Mouse (Mus musculus): Measurements from ENCODE around the gene Pds5b.
"Not testable (repeated sequence)": the region's sequence is repeated elsewhere in the genome, so short reads cannot be mapped to it uniquely, and the experiment has no call there.

The Pds5b gene

DNA sequence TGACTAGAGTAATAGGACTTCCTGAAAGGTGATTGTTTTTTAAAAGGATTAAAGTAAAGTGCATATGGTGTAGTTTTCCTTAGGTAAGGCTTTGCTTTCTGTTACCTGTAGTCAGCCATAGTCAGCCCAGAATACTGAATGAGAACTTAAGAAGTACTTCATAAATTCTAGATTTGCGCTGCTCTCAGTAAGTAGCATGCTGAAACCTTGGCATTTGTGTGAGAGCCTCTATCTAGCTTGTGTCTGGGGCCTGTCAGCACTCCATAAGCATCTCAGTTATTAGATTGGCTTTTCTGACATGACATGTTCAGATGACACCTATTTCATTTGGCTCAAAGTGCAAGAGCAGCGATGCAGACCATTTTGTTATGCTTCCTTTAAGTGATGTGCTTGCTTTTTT is 19.7 kb downstream of the Pds5b start:
- DNase-seq (ENCODE audit: extremely low read depth, insufficient read length, low spot score): no peak

DNA sequence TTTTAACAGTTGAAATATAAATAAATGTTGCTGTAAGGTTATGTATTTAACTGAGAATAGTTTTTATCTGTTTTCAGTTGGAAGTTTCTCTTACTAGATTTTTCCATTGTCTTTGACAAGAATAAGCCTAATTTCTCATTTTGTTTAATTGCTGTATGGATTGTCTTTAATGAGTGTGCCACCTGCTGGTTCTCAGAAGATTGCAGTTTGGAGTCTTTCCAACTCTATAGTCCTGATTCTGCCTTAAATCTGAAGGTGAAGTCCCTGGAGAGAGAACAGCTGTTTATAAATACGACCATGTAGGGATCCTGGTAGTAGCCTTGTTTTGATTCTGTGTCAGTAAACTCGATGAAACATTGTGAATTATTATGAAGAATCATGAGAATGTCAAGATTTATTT is 29.2 kb downstream of the Pds5b start:
- no peak for DNase-seq (ENCODE audit: extremely low read depth, insufficient read length, low spot score)

DNA sequence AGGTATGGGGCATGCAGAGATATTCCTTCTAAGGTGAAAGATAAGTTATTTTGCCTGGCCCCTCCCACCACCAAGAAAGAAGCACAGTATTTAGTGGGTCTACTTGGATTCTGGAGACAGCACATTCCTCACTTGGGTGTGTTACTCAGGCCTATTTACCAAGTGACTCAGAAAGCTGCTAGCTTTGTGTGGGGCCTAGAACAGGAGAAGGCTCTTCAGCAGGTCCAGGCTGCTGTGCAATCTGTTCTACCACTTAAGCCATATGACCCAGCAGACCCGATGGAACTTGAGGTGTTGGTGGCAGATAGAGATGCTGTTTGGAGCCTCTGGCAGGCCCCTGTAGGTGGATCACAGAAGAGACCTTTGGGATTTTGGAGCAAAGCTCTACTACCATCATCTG is 33.1 kb downstream of the Pds5b start:
- not testable (repeated sequence) for DNase-seq (ENCODE audit: extremely low read depth, insufficient read length, low spot score)

DNA sequence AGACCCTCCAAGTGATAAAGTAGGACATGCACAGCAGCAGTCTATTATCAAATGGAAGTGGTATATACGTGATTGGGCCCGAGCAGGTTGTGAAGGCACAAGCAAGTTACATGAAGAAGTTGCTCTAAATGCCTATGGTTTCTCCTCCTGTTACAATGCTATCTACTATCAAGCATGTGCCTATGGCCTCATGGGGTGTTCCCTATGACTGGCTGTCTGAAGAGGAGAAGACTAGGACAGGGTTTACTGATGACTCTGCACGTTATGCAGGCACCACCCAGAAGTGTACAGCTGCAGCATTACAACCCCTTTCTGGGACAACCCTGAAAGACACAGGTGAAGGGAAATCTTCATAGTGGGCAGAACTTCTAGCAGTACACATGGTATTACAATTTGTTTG is 33.6 kb downstream of the Pds5b start:
- DNase-seq (ENCODE audit: extremely low read depth, insufficient read length, low spot score): not testable (repeated sequence)

DNA sequence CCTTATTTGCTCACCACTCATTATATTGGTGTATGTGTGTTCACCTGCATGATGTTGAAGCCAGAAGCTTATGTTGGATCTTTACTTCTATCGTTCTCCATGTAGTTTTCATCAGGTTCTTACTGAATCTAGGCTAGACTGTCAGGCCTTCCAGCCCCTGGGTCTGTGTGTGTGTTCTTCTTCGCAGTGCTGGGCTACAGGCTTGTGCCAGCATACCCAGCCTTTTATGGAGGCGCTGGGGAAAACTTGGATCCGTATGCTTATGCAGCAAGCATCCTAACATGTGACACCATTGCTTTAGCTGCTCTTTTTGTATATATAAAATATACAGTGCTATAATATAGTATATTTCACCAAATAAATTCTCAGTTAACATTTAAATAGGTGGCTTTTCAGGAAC is 38.0 kb downstream of the Pds5b start:
- DNase-seq (ENCODE audit: extremely low read depth, insufficient read length, low spot score): no peak

DNA sequence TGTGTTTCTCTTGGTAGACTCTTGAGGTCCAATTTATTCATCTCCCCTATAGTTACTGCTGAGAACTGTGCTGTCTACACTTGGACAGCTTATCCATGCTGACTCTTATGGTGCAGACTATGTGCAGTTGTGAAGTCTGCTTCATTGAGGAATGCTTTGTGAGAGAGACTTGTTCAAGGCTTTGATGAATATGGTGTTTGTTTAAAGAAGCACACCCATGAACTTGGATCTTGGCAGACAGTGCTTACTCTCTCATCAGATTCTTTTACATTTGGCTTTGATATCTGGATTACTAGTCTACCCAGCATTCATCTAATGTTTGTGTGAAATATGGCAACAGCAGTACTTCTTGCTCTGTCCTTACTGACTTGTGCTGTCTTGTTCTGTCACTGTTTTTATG is 39.9 kb downstream of the Pds5b start:
- no peak for DNase-seq (ENCODE audit: extremely low read depth, insufficient read length, low spot score)

DNA sequence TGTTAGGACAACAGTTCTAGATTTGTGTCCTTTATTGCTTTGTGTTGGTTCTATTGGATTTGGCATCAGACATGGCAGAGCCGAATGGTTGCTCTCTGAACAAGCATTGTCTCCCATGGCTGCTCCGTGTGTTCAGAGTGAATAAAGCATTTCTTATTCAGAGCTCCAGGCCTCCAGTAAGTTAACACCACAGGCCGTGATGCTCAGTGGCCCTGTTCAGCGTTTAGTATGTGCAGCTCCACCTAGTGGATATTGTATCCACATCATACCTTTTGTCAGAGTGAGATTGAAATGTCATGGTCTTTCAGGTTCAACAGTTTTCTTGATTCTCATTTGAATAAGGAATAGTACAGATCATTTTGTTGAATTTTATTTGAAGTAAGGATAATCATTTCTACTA is 44.2 kb downstream of the Pds5b start:
- DNase-seq (ENCODE audit: extremely low read depth, insufficient read length, low spot score): no peak

DNA sequence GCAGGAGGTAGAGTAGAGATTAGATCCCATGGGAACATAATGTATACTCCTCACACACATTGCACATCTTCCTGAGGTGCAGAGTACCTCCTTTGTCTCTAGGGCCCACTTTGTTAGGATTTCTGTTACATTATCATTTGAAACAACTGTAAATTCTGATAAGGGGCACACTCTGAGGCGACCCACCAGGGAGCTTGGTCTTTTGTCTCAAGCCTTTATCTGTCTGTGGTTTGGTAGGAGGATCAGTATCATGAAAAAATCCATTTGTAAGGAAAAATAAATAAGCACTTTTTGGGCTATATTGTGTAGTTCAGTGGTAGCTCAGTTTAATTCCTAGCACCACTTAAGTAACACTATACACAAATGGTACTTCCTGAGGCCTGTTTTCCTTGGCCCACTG is 51.1 kb downstream of the Pds5b start:
- DNase-seq (ENCODE audit: extremely low read depth, insufficient read length, low spot score): no peak

- not testable (repeated sequence) for DNase-seq (ENCODE audit: extremely low read depth, insufficient read length, low spot score)
These were observed 63.5 kb downstream of the Pds5b start for GRCm38 (mm10) chr5:150737028-150737427.

DNA sequence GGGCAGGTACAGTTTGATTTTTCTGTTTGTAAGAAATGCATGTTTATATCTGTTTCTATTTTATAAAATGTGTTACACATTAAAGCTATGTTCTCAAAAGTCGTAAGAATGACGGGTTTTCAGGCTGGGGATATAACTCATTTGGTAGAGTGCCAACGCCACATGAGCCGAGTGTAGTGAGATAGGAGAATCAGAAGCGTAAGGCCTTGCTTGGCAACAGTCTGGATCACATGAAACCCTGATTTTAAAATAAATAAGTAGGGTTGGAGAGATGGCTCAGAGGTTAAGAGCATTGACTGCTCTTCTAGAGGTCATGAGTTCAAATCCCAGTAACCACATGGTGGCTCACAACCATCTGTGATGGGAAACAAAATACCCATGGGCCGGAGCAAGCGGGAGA is 65.8 kb downstream of the Pds5b start:
- no peak for DNase-seq (ENCODE audit: extremely low read depth, insufficient read length, low spot score)

DNA sequence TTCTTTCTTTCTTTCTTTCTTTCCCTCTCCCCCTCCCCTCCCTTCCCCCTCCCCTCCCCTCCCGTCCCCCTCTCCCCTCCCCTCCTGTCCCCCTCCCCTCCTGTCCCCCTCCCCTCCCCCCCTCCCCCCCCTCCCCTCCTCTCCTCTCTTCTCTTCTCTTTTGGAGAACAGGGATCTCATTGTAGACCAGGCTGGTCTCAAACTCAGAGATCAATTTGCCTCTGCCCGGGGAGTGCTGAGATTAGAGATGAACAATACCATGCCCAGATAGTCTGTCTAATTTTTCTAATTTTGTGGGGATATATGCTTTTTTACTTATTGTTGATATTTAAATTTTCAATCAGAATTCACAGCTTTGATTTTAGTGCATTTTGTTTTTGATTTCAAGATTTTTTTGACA is 67.1 kb downstream of the Pds5b start:
- no peak for DNase-seq (ENCODE audit: extremely low read depth, insufficient read length, low spot score)

GRCm38 (mm10) chr5:150756623-150757022 is 83.1 kb downstream of the Pds5b start:
- DNase-seq (ENCODE audit: extremely low read depth, insufficient read length, low spot score): no peak

- DNase-seq (ENCODE audit: extremely low read depth, insufficient read length, low spot score): no peak
These were observed 98.9 kb downstream of the Pds5b start for GRCm38 (mm10) chr5:150772403-150772802.

DNA sequence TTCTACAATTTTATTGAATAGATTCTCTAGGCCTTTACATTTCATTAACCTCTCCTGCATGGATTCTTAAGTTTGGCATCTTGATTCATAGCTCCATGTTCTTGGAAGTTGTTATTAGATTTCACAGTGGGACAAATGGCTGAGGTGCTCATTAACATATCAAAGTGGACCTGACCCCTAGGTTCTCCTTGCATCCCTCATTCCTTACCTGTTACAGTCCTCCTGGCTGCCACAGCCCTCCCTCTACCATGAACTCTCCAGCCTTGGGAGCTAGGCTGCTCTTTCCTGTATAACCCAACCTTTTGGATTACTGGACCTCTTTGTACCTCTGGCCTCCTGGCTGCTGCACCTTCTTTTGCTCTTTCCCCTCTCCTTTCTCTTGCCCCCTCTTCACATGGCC is 99.5 kb downstream of the Pds5b start:
- DNase-seq (ENCODE audit: extremely low read depth, insufficient read length, low spot score): no peak

DNA sequence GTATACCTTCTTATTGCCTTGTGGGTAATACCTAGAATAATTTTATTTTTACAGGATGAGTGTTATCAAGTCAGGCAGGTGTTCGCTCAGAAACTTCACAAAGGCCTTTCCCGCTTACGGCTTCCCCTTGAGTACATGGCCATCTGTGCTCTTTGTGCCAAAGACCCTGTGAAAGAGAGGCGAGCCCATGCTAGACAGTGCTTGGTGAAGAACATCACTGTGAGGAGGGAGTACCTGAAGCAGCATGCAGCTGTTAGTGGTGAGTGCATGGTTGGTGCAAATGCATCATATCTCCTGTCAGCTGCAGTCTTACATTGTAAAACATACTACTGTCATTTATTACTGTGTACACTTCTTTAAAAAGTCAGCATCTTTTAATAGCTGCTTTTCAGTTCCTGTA is 114.7 kb downstream of the Pds5b start:
- DNase-seq (ENCODE audit: extremely low read depth, insufficient read length, low spot score): no peak

- no peak for DNase-seq (ENCODE audit: extremely low read depth, insufficient read length, low spot score)
These were observed 115.5 kb downstream of the Pds5b start for GRCm38 (mm10) chr5:150789039-150789438.

- no peak for DNase-seq (ENCODE audit: extremely low read depth, insufficient read length, low spot score)
These were observed 120.6 kb downstream of the Pds5b start for GRCm38 (mm10) chr5:150794181-150794580.

- no peak for DNase-seq (ENCODE audit: extremely low read depth, insufficient read length, low spot score)
These were observed 126.5 kb downstream of the Pds5b start for GRCm38 (mm10) chr5:150800056-150800455.

DNA sequence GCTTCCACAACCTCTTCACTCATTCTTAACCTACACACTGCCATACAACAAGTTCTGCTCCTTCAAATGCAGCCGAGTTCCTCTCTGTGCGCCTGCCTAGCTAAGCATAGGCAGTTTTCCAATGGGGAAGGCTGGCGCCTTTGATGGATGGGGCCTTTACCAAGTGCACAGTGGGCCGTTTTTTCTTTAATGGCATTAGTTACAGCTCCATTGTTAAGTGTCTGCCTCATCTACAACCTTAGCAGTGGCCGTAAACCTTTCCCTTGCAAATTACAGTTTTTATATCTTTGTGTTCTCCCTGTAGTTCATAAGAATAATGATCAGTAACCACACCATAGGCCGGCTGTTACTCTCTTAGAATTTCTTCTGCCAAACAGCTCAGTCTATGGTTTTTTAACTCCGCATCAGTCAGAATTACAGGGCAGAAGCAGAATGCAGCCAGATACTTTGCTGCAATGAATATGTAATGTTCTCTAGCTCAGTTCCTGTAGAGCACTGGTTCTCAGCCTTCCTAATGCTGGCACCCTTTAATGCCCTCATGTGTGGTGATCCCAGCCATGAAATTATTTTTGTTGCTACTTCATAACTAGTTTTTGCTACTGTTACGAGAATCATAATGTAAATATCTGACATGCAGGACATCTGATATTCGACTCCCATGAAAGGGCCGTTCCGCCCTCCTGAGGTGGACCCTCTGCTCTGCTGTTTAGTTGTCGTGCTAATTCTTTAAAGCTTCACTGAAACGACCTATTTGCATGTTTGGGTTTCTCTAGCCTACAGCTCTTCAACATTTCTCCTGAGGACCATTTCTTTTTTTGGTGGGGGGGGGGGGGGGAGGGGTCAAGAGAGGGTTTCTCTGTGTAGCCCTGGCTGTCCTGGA is 140.8 kb downstream of the Pds5b start:
- no peak for DNase-seq (ENCODE audit: extremely low read depth, insufficient read length, low spot score)

DNA sequence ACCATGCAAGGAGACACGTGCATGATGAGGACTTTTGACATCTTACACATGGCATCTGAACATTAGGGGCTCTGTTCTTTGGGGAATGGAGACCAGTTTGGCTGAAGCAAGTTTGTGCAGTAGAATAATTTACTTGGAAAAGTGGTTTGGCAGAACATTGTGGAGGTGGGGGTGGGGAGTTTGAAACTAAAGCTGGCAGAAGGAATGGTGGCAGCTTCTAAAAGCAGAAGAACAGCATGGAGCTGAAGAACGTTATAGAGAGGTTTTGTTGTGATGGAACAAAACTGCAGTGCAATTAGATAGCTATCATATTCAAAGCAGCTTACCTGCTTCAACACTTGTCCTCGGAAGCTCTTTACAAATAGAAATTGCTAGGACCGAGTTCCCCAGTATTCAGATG is 141.9 kb downstream of the Pds5b start:
- DNase-seq (ENCODE audit: extremely low read depth, insufficient read length, low spot score): no peak

DNA sequence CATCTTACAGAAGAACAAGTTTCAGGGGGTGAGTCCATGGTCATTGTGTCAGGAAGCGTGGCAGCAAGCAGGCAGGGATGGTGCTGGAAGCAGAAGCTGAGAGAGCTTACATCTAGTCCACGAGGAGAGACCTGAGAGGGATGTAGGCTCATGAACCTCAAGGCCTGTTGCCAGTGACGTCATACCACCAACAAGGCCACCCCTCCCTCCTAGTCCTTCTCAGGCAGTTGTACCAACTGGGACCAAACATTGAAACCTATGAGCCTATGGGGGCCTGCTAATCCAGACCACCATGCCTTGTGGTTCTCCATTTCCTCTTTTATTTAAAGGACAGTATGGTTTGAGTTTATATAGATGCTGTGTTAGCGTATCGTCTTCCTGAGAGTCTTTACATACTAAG is 143.2 kb downstream of the Pds5b start:
- DNase-seq (ENCODE audit: extremely low read depth, insufficient read length, low spot score): no peak

DNA sequence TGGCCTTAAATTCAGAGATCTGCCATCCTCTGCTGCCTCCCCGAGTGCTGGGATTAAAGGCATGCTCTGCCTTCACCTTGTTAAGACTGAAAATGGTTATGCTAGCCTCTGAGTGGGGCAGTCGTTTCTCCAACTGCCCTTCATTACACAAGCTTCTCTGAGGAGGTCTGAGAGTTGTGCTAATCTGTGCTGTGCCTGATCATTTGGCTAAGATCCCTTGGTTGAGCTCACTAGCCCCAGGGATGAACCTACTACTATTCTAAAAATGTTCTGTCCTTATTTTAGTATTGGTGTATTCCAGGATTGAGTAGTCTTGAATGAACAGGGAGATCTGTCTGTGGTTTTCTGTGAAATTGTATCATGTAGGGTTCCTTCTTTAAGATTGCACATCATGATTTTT is 144.5 kb downstream of the Pds5b start:
- DNase-seq (ENCODE audit: extremely low read depth, insufficient read length, low spot score): no peak

GRCm38 (mm10) chr5:150818886-150819285 is 145.3 kb downstream of the Pds5b start:
- DNase-seq (ENCODE audit: extremely low read depth, insufficient read length, low spot score): no peak
